Mouse (Mus musculus): ENCODE measurements around the gene Smarcc2. TPM values are rescaled to one million over a fixed set of nuclear protein-coding genes. Genes with fewer than 3 reads are reported as not detected.
A peak's percentile ranks its signal among the peaks of the same experiment; 100 is the strongest.

The Smarcc2 gene
- polyA plus RNA-seq, 1 experiment: 81.3 TPM

- H3K4me1 ChIP-seq (ENCODE audit: control insufficient read depth, insufficient read depth, low read length): peaks cover 22% of the 10 kb centered on the region
- H3K36me3 ChIP-seq (ENCODE audit: control insufficient read depth, insufficient read depth, low read length): peaks cover 1% of the 10 kb centered on the region; the same call in 1 of the 2 replicates
- no peaks in the 10 kb centered on the region for H3K27me3 ChIP-seq (replicated peaks; ENCODE audit: control insufficient read depth, insufficient read depth, low read length)
- WGBS: 1% methylated on average over 12 of the region's 12 CpGs
- TF ChIP-seq CTCF (conservative IDR thresholded peaks at IDR 0.05; ENCODE audit: insufficient read depth, insufficient read length, low read depth, low read length): no peak
- TF ChIP-seq POLR2A (IDR thresholded peaks at IDR 0.05; ENCODE audit: low read depth, low read length): no peak
- H3K27ac ChIP-seq (ENCODE audit: insufficient read depth, low read depth, low read length): peak overlapping the region; percentile 96
- DNase-seq: peak; percentile 85
- peak overlapping the region; percentile 90 for H3K4me3 ChIP-seq (ENCODE audit: insufficient read depth, low read depth, low read length)
Measured at GRCm38 (mm10) chr10:128492633-128493311, 33.7 kb downstream of the Smarcc2 start.

GRCm38 (mm10) chr10:128493319-128493694 lies 34.3 kb downstream of the Smarcc2 start:
- Histone ChIP-seq H3K36me3 (ENCODE audit: control insufficient read depth, insufficient read depth, low read length) (peaks cover 1% of the 10 kb centered on the region; the same call in 1 of the 2 replicates), H3K4me1 (ENCODE audit: control insufficient read depth, insufficient read depth, low read length) (peaks cover 26% of the 10 kb centered on the region), H3K27ac (ENCODE audit: insufficient read depth, low read depth, low read length) (peak overlapping the region; percentile 96), H3K4me3 (ENCODE audit: insufficient read depth, low read depth, low read length) (peak overlapping the region; percentile 90), H3K27me3 (replicated peaks; ENCODE audit: control insufficient read depth, insufficient read depth, low read length) (no peaks in the 10 kb centered on the region)
- WGBS: 0% methylated on average over 12 of the region's 12 CpGs
- no peak for DNase-seq
- no peak for TF ChIP-seq POLR2A (IDR thresholded peaks at IDR 0.05; ENCODE audit: low read depth, low read length)
- no peak for TF ChIP-seq CTCF (conservative IDR thresholded peaks at IDR 0.05; ENCODE audit: insufficient read depth, insufficient read length, low read depth, low read length)

- DNase-seq: peak; percentile 99
- peak within 1 kb of the TSS; percentile 99 for H3K27ac ChIP-seq (ENCODE audit: insufficient read depth, low read depth, low read length)
- no peaks in the 10 kb centered on the region; the same call in 1 of the 2 replicates for H3K36me3 ChIP-seq (ENCODE audit: control insufficient read depth, insufficient read depth, low read length)
- H3K27me3 ChIP-seq (replicated peaks; ENCODE audit: control insufficient read depth, insufficient read depth, low read length): no peaks in the 10 kb centered on the region
- TF ChIP-seq CTCF (conservative IDR thresholded peaks at IDR 0.05; ENCODE audit: insufficient read depth, insufficient read length, low read depth, low read length) (peak; percentile 65), POLR2A (IDR thresholded peaks at IDR 0.05; ENCODE audit: low read depth, low read length) (peak; percentile 99)
- H3K4me3 ChIP-seq (ENCODE audit: insufficient read depth, low read depth, low read length): peak within 1 kb of the TSS; percentile 91
- peaks cover 27% of the 10 kb centered on the region for H3K4me1 ChIP-seq (ENCODE audit: control insufficient read depth, insufficient read depth, low read length)
- under 1% methylated on average over 45 of the region's 45 CpGs for WGBS
Measured at GRCm38 (mm10) chr10:128493695-128494666, 34.9 kb downstream of the Smarcc2 start, which contains the start of gene Myl6. Gene Myl6, minus strand, starts transcription at chr10:128494145.

GRCm38 (mm10) chr10:128494667-128495245 lies 35.7 kb downstream of the Smarcc2 start:
- H3K4me3 ChIP-seq (ENCODE audit: insufficient read depth, low read depth, low read length): peak overlapping the region; percentile 91
- TF ChIP-seq CTCF (conservative IDR thresholded peaks at IDR 0.05; ENCODE audit: insufficient read depth, insufficient read length, low read depth, low read length) (no peak), POLR2A (IDR thresholded peaks at IDR 0.05; ENCODE audit: low read depth, low read length) (no peak)
- H3K36me3 ChIP-seq (ENCODE audit: control insufficient read depth, insufficient read depth, low read length): no peaks in the 10 kb centered on the region; the same call in 1 of the 2 replicates
- DNase-seq: no peak
- peaks cover 27% of the 10 kb centered on the region for H3K4me1 ChIP-seq (ENCODE audit: control insufficient read depth, insufficient read depth, low read length)
- peak overlapping the region; percentile 99 for H3K27ac ChIP-seq (ENCODE audit: insufficient read depth, low read depth, low read length)
- 33% methylated on average over 11 of the region's 11 CpGs for WGBS
- no peaks in the 10 kb centered on the region for H3K27me3 ChIP-seq (replicated peaks; ENCODE audit: control insufficient read depth, insufficient read depth, low read length)

GRCm38 (mm10) chr10:128495270-128495669 lies 36.2 kb downstream of the Smarcc2 start:
- Histone ChIP-seq H3K36me3 (ENCODE audit: control insufficient read depth, insufficient read depth, low read length) (no peaks in the 10 kb centered on the region; the same call in 1 of the 2 replicates), H3K27ac (ENCODE audit: insufficient read depth, low read depth, low read length) (peak overlapping the region; percentile 99; the same call in 1 of the 2 replicates), H3K4me1 (ENCODE audit: control insufficient read depth, insufficient read depth, low read length) (peaks cover 27% of the 10 kb centered on the region), H3K4me3 (ENCODE audit: insufficient read depth, low read depth, low read length) (peak overlapping the region; percentile 91; the same call in 1 of the 2 replicates), H3K27me3 (replicated peaks; ENCODE audit: control insufficient read depth, insufficient read depth, low read length) (no peaks in the 10 kb centered on the region)
- TF ChIP-seq CTCF (conservative IDR thresholded peaks at IDR 0.05; ENCODE audit: insufficient read depth, insufficient read length, low read depth, low read length) (no peak), POLR2A (IDR thresholded peaks at IDR 0.05; ENCODE audit: low read depth, low read length) (no peak)
- 74% methylated on average over 2 of the region's 2 CpGs for WGBS
- DNase-seq: no peak

- Histone ChIP-seq H3K27me3 (replicated peaks; ENCODE audit: control insufficient read depth, insufficient read depth, low read length) (no peaks in the 10 kb centered on the region), H3K4me1 (ENCODE audit: control insufficient read depth, insufficient read depth, low read length) (peaks cover 27% of the 10 kb centered on the region), H3K27ac (ENCODE audit: insufficient read depth, low read depth, low read length) (no peak overlapping the region), H3K36me3 (ENCODE audit: control insufficient read depth, insufficient read depth, low read length) (no peaks in the 10 kb centered on the region; the same call in 1 of the 2 replicates), H3K4me3 (ENCODE audit: insufficient read depth, low read depth, low read length) (no peak overlapping the region)
- TF ChIP-seq POLR2A (IDR thresholded peaks at IDR 0.05; ENCODE audit: low read depth, low read length) (no peak), CTCF (conservative IDR thresholded peaks at IDR 0.05; ENCODE audit: insufficient read depth, insufficient read length, low read depth, low read length) (no peak)
- WGBS: 86% methylated on average over 4 of the region's 4 CpGs
- no peak for DNase-seq
Measured at GRCm38 (mm10) chr10:128495903-128496302, 36.9 kb downstream of the Smarcc2 start.

All from kidney, adult 2 months (tissue).